Mouse (Mus musculus): ENCODE measurements at regions not wholly inside any gene's neighbourhood (a gene's known extent, or its start where the extent isn't known, plus 50 kb on each side); places are given as distances from the start of the nearest gene placed in this dataset.

- Histone ChIP-seq H3K27ac (ENCODE audit: insufficient read depth, low read depth, low read length, poor library complexity, severe bottlenecking) (no peak overlapping the region), H3K4me3 (ENCODE audit: insufficient read depth in 1 of 2, low read depth in 1 of 2, low read length in 2 of 2, poor library complexity in 1 of 2, severe bottlenecking in 1 of 2) (no peak overlapping the region), H3K4me1 (ENCODE audit: control insufficient read depth in 2 of 2, insufficient read depth in 2 of 2, low read length in 2 of 2, poor library complexity in 1 of 2) (peaks cover 2 to 6% of the 10 kb centered on the region in 2 experiments; a peak in 2 of 4 replicates), H3K9me3 (ENCODE audit: control insufficient read depth, insufficient read depth, low read depth, low read length) (no peaks in the 10 kb centered on the region), H3K9ac (ENCODE audit: insufficient read depth, low read depth, low read length, poor library complexity, severe bottlenecking) (no peak overlapping the region), H3K36me3 (ENCODE audit: control insufficient read depth, insufficient read depth, low read length, poor library complexity, severe bottlenecking) (no peaks in the 10 kb centered on the region)
- no peak for DNase-seq (ENCODE audit: low read depth, low spot score)
- in situ Hi-C loops (cut with MboI; ENCODE audit: low sequenced_read_pairs in 2 of 2, unreplicated experiment in 2 of 2), result loop anchor here in 1 of 2 experiments (10.0 kb wide), 1 partner anchor 57 kb away; no protein-coding TSS in a partner anchor
- TF ChIP-seq MAFK (IDR thresholded peaks at IDR 0.05; ENCODE audit: insufficient read depth, low read depth, low read length), result no peak
- no peak for TF ChIP-seq ZC3H11A (IDR thresholded peaks at IDR 0.05; ENCODE audit: borderline replicate concordance, low read depth, low read length)
- no peak for TF ChIP-seq ZNF384 (IDR thresholded peaks at IDR 0.05; ENCODE audit: low read depth, low read length)
Measured at GRCm38 (mm10) chr7:107281871-107282270, 72.6 kb downstream of the Rbmxl2 start.
